Mouse (Mus musculus) hindbrain, embryonic 10.5 days (tissue): ENCODE results near the gene Olfr1192-ps1. TPM values are rescaled to one million over a fixed set of nuclear protein-coding genes. Genes with fewer than 3 reads are reported as not detected.
"Not testable (repeated sequence)": the region's sequence is repeated elsewhere in the genome, so short reads cannot be mapped to it uniquely, and the experiment has no call there.

Experiments used
- DNase-seq: peaks from one replicate; pipeline ENCODE4 v3.0.0-alpha.2; 2017; ENCODE audit warnings: low spot score
- H3K27ac ChIP-seq: fragments of 300-500 bp; sonication (generic); 2 replicates; pipeline ENCODE4 v1.5.1; 2016; ENCODE audit warnings: mild to moderate bottlenecking, moderate library complexity
- H3K27me3 ChIP-seq: fragments of 300-500 bp; sonication (generic); 2 replicates; pipeline ENCODE4 v1.6.1; 2016; ENCODE audit warnings: mild to moderate bottlenecking; ENCODE audit not compliant: poor library complexity, insufficient read depth, severe bottlenecking
- H3K36me3 ChIP-seq: fragments of 300-500 bp; sonication (generic); 2 replicates; pipeline ENCODE4 v1.6.1; 2016; ENCODE audit warnings: mild to moderate bottlenecking, moderate library complexity
- H3K4me1 ChIP-seq: fragments of 300-500 bp; sonication (generic); replicated peaks from 2 replicates; pipeline ENCODE4 v1.6.1; 2016; ENCODE audit warnings: mild to moderate bottlenecking
- H3K4me3 ChIP-seq: fragments of 300-500 bp; sonication (generic); 2 replicates; pipeline ENCODE4 v1.5.1; 2016; ENCODE audit warnings: mild to moderate bottlenecking, moderate library complexity
- H3K9me3 ChIP-seq: fragments of 300-500 bp; sonication (generic); 2 replicates; pipeline ENCODE4 v1.6.1; 2016; ENCODE audit warnings: mild to moderate bottlenecking, moderate library complexity
- WGBS: fragments of 180-500 bp; shearing (Covaris S2); methylation state at CpG from one replicate; pipeline ENCODE4 v1.1.7; 2016; 5-methylcytosine and 5-hydroxymethylcytosine counted together
- polyA plus RNA-seq: library from polyadenylated mRNA; unstranded; fragments of >200 nt; fragmentation: Nextera tagmentation; extraction: Ambion mirVana; gene quantifications from 2 replicates; pipeline ENCODE4 v1.2.1, GENCODE M21; 2016

The Olfr1192-ps1 gene
- polyA plus RNA-seq: not detected in 2 replicates

DNA sequence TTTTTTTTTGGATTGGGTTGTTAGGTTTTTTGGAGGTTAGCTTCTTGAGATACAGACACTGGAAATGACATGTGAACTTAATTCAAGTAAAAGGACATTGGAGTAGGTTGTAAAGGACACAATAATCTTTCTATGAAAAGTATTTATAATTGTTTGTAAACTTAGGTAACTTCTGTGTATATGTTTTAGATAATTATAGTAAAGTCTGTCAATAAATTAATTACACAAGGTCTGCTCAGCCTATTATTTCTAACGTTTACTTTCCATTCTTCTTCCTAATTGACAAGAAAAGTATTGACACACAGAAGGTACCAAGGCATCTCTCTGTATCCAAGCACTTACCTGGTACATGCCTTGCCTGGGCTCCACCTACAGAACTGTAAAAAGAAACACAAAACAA lies at the start of gene Olfr1192-ps1:
Gene Olfr1192-ps1, plus strand, starts transcription at position 301 of the 400 bp plus-strand sequence.
- Histone ChIP-seq H3K4me3 (no peak within 1 kb of the TSS), H3K36me3 (no peaks in the 10 kb centered on the region), H3K9me3 (no peaks in the 10 kb centered on the region), H3K27ac (no peak within 1 kb of the TSS), H3K4me1 (no peaks in the 10 kb centered on the region), H3K27me3 (no peaks in the 10 kb centered on the region)
- no peak for DNase-seq
- WGBS: 51% methylated on average over 1 of the region's 1 CpGs

DNA sequence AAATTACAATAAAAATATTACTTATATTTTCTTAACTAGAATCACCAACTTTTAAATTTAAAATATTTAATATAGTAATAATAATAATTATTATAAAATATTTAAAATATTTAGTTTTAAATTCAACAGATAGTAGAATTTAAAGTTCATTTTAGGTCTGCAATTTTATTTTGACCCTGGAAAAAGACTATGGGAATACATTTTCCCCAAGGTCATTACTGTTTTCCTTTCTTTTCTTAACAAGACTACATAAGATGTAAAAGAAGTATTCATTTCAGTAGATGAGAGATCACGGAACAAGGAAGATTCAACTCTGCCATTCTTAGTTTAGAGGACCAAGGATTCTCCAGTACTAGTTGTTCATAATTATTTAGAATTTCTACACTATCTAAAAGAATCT lies 8.1 kb upstream of the Olfr1192-ps1 start, which contains the start of gene Olfr1191-ps1:
Gene Olfr1191-ps1, plus strand, starts transcription at position 301 of the 400 bp plus-strand sequence.
- not testable (repeated sequence) for H3K27me3 ChIP-seq, H3K27ac ChIP-seq, H3K36me3 ChIP-seq, H3K9me3 ChIP-seq, DNase-seq, H3K4me3 ChIP-seq, H3K4me1 ChIP-seq
- 96% methylated on average over 1 of the region's 1 CpGs for WGBS

DNA sequence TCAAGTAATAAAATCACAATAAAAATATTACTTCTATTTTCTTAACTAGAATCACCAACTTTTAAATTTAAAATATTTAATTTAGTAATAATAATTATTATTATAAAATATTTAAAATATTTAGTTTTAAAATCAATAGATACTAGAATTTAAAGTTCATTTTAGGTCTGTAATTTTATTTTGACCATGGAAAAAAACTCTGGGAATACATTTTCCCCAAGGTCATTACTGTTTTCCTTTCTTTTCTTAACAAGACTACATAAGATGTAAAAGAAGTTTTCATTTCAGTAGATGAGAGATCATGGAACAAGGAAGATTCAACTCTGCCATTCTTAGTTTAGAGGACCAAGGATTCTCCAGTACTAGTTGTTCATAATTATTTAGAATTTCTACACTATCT lies 27.0 kb downstream of the Olfr1192-ps1 start, which contains the start of gene Olfr1193:
Gene Olfr1193, plus strand, starts transcription at position 301 of the 400 bp plus-strand sequence.
- not testable (repeated sequence) for H3K27me3 ChIP-seq, H3K4me1 ChIP-seq, H3K4me3 ChIP-seq, H3K27ac ChIP-seq, H3K36me3 ChIP-seq, DNase-seq, H3K9me3 ChIP-seq

DNA sequence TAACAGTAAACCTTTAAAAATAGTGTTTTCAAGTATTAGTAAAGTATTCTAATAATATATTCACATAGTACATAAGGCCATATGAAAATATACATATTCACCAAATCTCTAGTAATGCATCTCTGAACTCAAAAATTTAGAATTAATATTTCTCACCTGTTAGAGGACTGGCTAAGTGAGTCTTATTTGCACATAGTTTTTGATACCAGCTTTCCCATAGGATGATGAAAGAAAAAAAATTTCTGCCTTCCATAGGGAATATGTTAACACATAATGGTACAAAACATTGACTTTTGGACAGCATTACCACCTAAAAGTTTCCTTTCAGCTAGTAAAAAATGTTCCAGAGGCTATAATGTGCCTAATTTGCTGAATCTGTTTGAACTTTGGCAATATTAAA lies 40.8 kb downstream of the Olfr1192-ps1 start, which contains the start of gene Olfr1195:
Gene Olfr1195, minus strand, starts transcription at position 101 of the 400 bp plus-strand sequence.
- Histone ChIP-seq H3K4me3 (no peak within 1 kb of the TSS), H3K27me3 (no peaks in the 10 kb centered on the region), H3K36me3 (no peaks in the 10 kb centered on the region), H3K27ac (no peak within 1 kb of the TSS), H3K4me1 (no peaks in the 10 kb centered on the region), H3K9me3 (no peaks in the 10 kb centered on the region)
- DNase-seq: no peak

DNA sequence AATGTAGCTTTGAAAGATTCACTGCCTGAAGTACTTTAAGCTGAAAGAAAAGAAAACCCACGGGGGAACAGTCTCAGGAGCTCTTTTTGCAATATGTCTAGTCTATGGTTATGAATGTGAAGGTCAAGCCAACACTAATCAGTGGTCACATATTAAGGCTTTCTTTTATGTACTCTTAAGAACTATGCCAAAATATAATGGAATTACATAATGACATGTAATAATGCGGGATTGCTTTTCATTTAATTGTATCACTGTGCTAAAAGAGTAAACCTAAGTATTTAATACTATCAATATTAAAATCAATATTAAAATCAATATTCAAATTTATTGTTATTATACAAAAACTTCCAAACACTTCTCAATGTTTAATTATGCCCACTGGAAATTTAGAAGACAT lies 56.2 kb downstream of the Olfr1192-ps1 start, which contains the start of gene Olfr1196:
Gene Olfr1196, minus strand, starts transcription at position 101 of the 400 bp plus-strand sequence.
- H3K36me3 ChIP-seq: no peaks in the 10 kb centered on the region
- no peaks in the 10 kb centered on the region for H3K27me3 ChIP-seq
- no peak within 1 kb of the TSS for H3K4me3 ChIP-seq
- WGBS: 91% methylated on average over 2 of the region's 2 CpGs
- H3K4me1 ChIP-seq: no peaks in the 10 kb centered on the region
- no peaks in the 10 kb centered on the region for H3K9me3 ChIP-seq
- no peak for DNase-seq
- H3K27ac ChIP-seq: no peak within 1 kb of the TSS

Other genes starting within 250 kb of the Olfr1192-ps1 start
- gene Olfr1179, start 242.1 kb upstream of the Olfr1192-ps1 start, polyA plus RNA-seq: not detected in 2 replicates
- not detected in 2 replicates for gene Olfr1180, start 229.4 kb upstream of the Olfr1192-ps1 start, polyA plus RNA-seq
- not detected in 2 replicates for gene Olfr1181, start 222.3 kb upstream of the Olfr1192-ps1 start, polyA plus RNA-seq
- gene Gm13757, start 199.4 kb upstream of the Olfr1192-ps1 start, polyA plus RNA-seq: not detected in 2 replicates
- gene Olfr1183, start 193.6 kb upstream of the Olfr1192-ps1 start, polyA plus RNA-seq: not detected in 2 replicates
- gene Olfr1184, start 164.9 kb upstream of the Olfr1192-ps1 start, polyA plus RNA-seq: not detected in 2 replicates
- gene Olfr1185-ps1, start 155.2 kb upstream of the Olfr1192-ps1 start, polyA plus RNA-seq: not detected in 2 replicates
- gene Olfr1186, start 130.0 kb upstream of the Olfr1192-ps1 start, polyA plus RNA-seq: not detected in 2 replicates
- gene Olfr1188, start 91.6 kb upstream of the Olfr1192-ps1 start, polyA plus RNA-seq: not detected in 2 replicates
- not detected in 2 replicates for gene Olfr1189, start 62.1 kb upstream of the Olfr1192-ps1 start, polyA plus RNA-seq
- not detected in 2 replicates for gene Olfr1191-ps1, start 8.0 kb upstream of the Olfr1192-ps1 start, polyA plus RNA-seq
- not detected in 2 replicates for gene Olfr1193, start 27.1 kb downstream of the Olfr1192-ps1 start, polyA plus RNA-seq
- gene Olfr1195, start 40.7 kb downstream of the Olfr1192-ps1 start, polyA plus RNA-seq: not detected in 2 replicates
- gene Olfr1196, start 56.1 kb downstream of the Olfr1192-ps1 start, polyA plus RNA-seq: not detected in 2 replicates
- gene Olfr1197, start 83.9 kb downstream of the Olfr1192-ps1 start, polyA plus RNA-seq: not detected in 2 replicates
- gene Olfr1198, start 102.9 kb downstream of the Olfr1192-ps1 start, polyA plus RNA-seq: not detected in 2 replicates
- not detected in 2 replicates for gene Olfr1199, start 112.0 kb downstream of the Olfr1192-ps1 start, polyA plus RNA-seq
- not detected in 2 replicates for gene Olfr1200, start 122.0 kb downstream of the Olfr1192-ps1 start, polyA plus RNA-seq
- gene Olfr1201, start 144.5 kb downstream of the Olfr1192-ps1 start, polyA plus RNA-seq: not detected in 2 replicates
- gene Olfr1202, start 166.0 kb downstream of the Olfr1192-ps1 start, polyA plus RNA-seq: 0.04 TPM in 1 of 2 replicates, not detected in the other
- gene Olfr1205, start 181.2 kb downstream of the Olfr1192-ps1 start, polyA plus RNA-seq: not detected in 2 replicates
- gene Olfr1204, start 200.8 kb downstream of the Olfr1192-ps1 start, polyA plus RNA-seq: not detected in 2 replicates
- not detected in 2 replicates for gene Olfr1206, start 214.7 kb downstream of the Olfr1192-ps1 start, polyA plus RNA-seq